Mouse (Mus musculus): ENCODE measurements around the gene Ccdc63. TPM values are rescaled to one million over a fixed set of nuclear protein-coding genes. Genes with fewer than 3 reads are reported as not detected.

Gene Ccdc63
- polyA plus RNA-seq, 1 experiment = not detected

DNA sequence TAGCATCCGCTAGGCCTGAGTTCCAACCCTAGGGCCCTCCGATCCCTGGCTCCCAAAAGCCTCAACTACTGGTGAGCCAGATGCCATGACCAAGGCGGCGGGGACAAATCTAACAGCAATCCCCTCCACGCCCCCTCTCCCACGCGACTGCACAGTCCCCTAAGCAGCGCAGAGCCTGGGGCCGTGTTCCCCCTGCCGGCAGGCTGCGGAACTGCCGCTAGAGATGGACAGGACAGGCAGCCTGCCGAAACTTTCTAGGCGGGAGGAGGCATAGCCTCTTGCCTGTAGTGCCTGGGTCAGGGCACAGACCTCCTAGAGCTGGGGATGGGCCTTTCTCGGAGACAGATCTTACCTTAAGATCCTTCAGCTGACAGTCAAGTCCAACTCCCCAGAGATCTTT, 49.6 kb downstream of the Ccdc63 start:
- Histone ChIP-seq H3K27ac (replicated peaks; ENCODE audit: low read depth, low read length) (no peak overlapping the region), H3K4me3 (ENCODE audit: insufficient read depth, low read depth, low read length) (no peak overlapping the region), H3K4me1 (ENCODE audit: control insufficient read depth, insufficient read depth, insufficient read length, low read length) (no peaks in the 10 kb centered on the region)

DNA sequence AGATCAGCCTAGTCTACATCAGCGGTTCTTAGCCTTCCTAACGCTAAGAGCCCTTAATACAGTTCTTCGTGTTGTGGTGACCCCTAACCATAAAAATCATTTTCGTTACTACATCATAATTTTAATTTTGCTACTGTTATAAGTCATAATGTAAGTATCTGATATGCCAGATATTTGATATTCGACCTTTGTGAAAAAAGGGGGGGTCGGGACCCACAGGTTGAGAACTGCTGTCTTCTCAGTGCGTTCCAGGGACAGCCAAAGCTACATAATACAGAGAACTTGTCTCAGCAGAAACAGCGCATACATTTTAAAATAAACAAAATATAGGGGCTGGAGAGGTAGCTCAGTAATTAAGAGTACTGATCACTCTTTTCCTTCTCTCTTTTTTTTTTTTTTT, 51.0 kb downstream of the Ccdc63 start:
- no peak overlapping the region for H3K27ac ChIP-seq (replicated peaks; ENCODE audit: low read depth, low read length)
- no peaks in the 10 kb centered on the region for H3K4me1 ChIP-seq (ENCODE audit: control insufficient read depth, insufficient read depth, insufficient read length, low read length)
- no peak overlapping the region for H3K4me3 ChIP-seq (ENCODE audit: insufficient read depth, low read depth, low read length)

DNA sequence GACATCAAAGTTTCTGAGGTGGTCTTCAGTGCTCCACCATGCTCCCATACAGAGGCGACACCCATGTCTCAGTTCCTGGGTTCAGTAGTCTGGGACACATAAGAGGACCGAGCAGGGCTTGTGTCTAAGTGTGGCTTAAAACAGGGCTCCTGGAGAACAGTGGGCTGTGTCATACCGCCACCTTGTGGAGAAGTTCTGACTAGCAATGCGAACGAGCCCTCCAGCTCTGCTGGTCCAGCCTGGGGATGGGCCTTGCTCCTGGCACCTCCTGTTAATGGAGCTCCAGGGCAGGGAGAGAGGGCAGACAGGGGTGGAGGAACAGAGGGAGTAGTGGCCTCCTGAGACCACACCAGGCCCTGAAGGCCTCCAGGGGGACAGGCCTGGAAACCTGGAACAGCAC, 51.7 kb downstream of the Ccdc63 start:
- H3K4me1 ChIP-seq (ENCODE audit: control insufficient read depth, insufficient read depth, insufficient read length, low read length) = no peaks in the 10 kb centered on the region
- no peak overlapping the region for H3K27ac ChIP-seq (replicated peaks; ENCODE audit: low read depth, low read length)
- H3K4me3 ChIP-seq (ENCODE audit: insufficient read depth, low read depth, low read length) = no peak overlapping the region

DNA sequence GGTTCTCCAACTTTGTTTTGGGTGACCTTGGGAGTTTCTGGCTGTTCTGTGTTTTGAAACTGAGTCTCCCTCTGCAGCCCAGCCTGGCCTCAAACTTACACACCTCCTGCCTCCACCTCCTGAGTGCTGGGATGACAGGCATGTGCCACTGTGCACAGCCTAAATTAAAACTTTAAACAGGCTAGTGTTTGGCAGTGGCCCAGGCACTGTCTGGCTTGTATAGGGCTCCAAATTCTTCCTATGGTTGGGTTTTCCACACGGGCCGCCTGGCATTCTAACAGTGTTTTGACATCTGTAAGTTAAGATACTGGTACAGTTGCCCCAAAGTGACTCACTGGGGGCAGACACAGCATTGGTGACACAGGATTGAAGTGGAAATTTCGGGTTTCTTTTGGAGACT, 54.5 kb downstream of the Ccdc63 start:
- Histone ChIP-seq H3K4me3 (ENCODE audit: insufficient read depth, low read depth, low read length) (no peak overlapping the region), H3K4me1 (ENCODE audit: control insufficient read depth, insufficient read depth, insufficient read length, low read length) (no peaks in the 10 kb centered on the region), H3K27ac (replicated peaks; ENCODE audit: low read depth, low read length) (no peak overlapping the region)

DNA sequence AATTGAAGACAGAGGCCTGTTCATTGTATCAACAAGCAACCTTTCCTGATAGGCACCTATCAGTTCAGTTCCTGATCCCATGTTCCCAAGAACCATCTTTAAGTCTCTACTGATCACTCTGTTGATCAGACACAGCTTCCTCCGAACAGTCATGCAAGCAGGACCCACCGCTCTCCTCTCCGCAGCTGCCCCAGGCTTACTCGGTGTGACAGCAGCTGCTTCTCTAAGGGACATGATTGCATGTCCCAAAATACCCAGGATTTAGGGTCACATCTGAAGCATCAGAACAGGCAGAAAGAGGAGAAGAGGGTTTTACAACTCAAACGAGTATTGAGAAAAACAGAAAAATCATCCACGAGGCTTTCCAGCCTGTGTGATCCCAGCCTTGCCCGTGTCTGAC, 55.3 kb downstream of the Ccdc63 start:
- no peaks in the 10 kb centered on the region for H3K4me1 ChIP-seq (ENCODE audit: control insufficient read depth, insufficient read depth, insufficient read length, low read length)
- no peak overlapping the region for H3K27ac ChIP-seq (replicated peaks; ENCODE audit: low read depth, low read length)
- no peak overlapping the region for H3K4me3 ChIP-seq (ENCODE audit: insufficient read depth, low read depth, low read length)

DNA sequence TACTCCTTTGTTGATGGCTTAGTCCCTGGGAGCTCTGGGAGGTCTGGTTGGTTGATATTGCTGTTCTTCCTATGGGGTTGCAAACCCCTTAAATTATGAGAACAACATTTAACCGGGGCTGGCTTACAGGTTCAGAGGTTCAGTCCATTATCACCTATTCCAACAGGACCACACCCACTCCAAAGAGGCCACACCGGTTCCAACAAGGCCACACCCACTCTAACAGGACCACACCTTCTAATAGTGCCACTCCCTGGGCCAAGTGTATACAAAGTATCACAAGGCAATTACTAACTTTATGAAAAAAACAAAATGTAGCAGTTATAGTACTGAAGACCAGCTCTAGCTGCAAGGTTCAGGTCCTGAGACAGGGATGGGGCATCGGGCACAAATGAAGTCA, 56.2 kb downstream of the Ccdc63 start:
- H3K4me3 ChIP-seq (ENCODE audit: insufficient read depth, low read depth, low read length) = no peak overlapping the region
- H3K27ac ChIP-seq (replicated peaks; ENCODE audit: low read depth, low read length) = no peak overlapping the region
- no peaks in the 10 kb centered on the region for H3K4me1 ChIP-seq (ENCODE audit: control insufficient read depth, insufficient read depth, insufficient read length, low read length)

DNA sequence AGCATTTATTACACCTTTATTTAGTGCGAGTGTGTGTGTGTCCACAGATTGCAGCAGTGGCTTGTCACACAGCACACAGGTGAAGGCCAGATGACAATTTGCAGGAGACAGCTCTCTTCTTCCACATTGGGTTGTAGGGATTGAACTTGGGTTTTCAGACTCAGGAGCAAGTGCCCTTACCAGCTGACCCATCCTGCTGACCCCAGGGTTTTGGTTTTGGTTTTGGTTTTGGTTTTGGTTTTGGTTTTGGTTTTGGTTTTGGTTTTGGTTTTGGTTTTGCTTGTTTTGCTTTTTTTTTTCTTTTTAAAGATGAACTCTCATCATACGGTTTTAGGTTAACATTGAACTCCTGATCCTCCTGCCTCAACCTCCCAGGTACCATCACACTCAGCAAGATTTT, 57.3 kb downstream of the Ccdc63 start:
- no peak overlapping the region for H3K27ac ChIP-seq (replicated peaks; ENCODE audit: low read depth, low read length)
- H3K4me1 ChIP-seq (ENCODE audit: control insufficient read depth, insufficient read depth, insufficient read length, low read length) = no peaks in the 10 kb centered on the region
- no peak overlapping the region for H3K4me3 ChIP-seq (ENCODE audit: insufficient read depth, low read depth, low read length)

DNA sequence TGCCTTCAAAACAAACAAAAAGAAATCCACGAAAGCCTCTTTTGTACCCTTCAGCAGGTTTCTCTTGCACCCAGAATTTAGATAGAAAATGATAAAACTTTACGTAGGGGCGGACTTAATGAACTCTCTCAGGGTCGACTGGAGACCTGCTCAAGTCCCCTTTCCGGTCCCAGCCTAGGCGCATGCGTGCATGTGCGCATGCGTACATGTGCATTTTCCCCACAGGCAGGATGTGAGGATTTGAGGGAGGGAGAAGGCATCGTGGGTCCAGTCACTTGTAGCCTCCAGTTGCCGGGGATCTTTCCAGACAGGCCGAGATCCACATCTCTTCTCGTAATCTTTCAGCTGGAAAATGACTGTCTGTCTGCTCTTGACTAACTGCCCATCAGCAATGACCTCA, 59.2 kb downstream of the Ccdc63 start:
- H3K4me1 ChIP-seq (ENCODE audit: control insufficient read depth, insufficient read depth, insufficient read length, low read length) = no peaks in the 10 kb centered on the region
- no peak overlapping the region for H3K4me3 ChIP-seq (ENCODE audit: insufficient read depth, low read depth, low read length)
- H3K27ac ChIP-seq (replicated peaks; ENCODE audit: low read depth, low read length) = no peak overlapping the region

DNA sequence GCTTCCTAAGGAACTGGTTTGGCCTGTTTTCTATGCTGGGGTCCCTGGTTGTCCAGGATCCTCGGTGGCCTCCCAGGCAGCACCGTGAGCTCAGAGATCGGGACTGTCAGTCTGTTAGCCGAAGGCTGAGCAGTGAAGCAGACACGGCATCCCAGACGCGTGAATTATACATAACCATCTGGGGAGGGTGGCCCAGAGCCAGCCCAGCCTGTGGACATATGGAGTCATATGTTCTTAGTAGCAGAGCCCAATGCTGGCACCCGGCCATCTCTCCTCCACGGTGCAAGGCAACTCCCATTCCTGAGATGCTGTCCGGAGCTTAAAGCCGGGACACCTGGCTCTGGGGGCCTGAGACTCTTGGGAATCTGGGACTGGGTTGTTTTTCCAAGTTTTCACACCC, 59.7 kb downstream of the Ccdc63 start:
- H3K4me3 ChIP-seq (ENCODE audit: insufficient read depth, low read depth, low read length) = no peak overlapping the region
- H3K4me1 ChIP-seq (ENCODE audit: control insufficient read depth, insufficient read depth, insufficient read length, low read length) = no peaks in the 10 kb centered on the region
- no peak overlapping the region for H3K27ac ChIP-seq (replicated peaks; ENCODE audit: low read depth, low read length)

DNA sequence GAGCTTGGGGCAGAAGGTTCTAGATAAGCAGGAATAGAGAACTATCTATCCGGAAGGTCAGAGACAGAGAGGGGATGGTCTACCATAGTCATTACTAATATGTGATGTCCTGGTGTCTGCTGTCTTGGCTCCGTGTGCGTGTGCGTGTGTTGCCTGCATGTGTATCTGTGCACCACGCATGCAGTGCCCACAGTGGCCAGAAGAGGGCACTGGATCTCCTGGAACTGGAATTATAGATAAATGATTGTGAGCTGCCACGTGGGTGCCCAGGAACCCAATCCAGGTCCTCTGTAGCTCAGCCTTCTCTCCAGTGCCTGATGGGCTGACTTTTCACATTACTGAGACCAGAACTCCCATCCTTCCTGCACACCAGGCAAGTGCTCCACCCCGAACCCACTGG, 60.8 kb downstream of the Ccdc63 start:
- no peak overlapping the region for H3K27ac ChIP-seq (replicated peaks; ENCODE audit: low read depth, low read length)
- H3K4me1 ChIP-seq (ENCODE audit: control insufficient read depth, insufficient read depth, insufficient read length, low read length) = no peaks in the 10 kb centered on the region
- H3K4me3 ChIP-seq (ENCODE audit: insufficient read depth, low read depth, low read length) = no peak overlapping the region

DNA sequence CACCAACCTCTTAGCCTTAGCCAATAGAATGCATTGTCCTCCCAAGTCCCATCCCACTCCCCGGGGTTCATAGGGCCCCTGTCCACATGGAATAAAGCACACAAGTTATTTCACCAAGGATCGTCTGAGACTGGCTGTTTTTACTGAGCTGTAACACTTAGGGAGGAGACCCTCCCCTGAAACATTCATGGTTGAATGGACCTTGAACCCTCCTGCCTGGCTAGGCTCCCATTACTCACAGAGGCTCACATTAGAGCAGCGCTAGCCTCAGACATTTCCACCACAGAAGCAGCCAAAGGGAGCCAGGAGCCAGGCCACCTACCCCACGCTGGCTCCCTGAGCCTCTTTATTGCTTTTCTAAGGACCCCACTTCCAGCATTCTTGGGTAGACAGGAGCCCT, 63.4 kb downstream of the Ccdc63 start:
- H3K4me3 ChIP-seq (ENCODE audit: insufficient read depth, low read depth, low read length) = no peak overlapping the region
- H3K4me1 ChIP-seq (ENCODE audit: control insufficient read depth, insufficient read depth, insufficient read length, low read length) = no peaks in the 10 kb centered on the region
- no peak overlapping the region for H3K27ac ChIP-seq (replicated peaks; ENCODE audit: low read depth, low read length)

DNA sequence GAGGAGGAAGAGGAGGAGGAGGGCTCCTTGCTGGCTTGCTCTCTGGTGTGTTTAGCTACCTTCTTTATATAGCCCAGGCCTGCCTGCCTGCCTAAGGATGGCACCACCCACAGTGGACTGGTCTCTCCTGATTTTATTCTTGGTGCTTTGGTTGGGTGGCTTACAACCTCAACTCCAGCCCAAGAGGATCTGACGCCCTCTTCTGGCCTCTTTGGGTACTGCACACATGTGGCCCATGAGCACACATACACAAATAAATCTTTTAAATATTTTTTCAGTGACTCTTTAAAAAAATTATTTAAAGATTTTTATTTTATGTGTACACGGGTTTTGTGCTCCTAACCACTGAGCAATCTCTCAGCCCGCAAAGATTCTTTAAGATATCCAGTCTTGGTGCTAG, 64.9 kb downstream of the Ccdc63 start:
- H3K4me1 ChIP-seq (ENCODE audit: control insufficient read depth, insufficient read depth, insufficient read length, low read length) = no peaks in the 10 kb centered on the region

DNA sequence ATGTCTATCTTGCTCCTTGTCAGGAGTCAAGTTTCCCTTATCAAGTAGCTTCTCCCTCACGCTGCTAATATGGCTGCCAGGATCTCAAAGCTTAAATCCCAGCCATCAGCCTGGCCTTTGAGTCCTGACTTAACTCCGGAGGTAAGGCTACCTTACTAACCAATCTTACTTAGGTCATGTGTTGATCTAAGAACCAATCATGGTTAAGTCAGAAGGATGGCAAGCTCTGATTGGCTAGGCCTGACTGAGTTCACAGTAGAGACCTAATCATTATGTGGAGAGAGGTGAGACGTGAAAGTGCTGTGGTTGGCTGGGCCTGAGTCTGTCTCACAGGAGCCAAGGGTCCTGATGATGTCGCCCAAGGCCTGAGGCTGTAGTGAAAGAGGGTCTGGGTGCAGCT, 68.6 kb downstream of the Ccdc63 start:
- H3K4me1 ChIP-seq (ENCODE audit: control insufficient read depth, insufficient read depth, insufficient read length, low read length) = no peaks in the 10 kb centered on the region
- no peak overlapping the region for H3K4me3 ChIP-seq (ENCODE audit: insufficient read depth, low read depth, low read length)
- no peak overlapping the region for H3K27ac ChIP-seq (replicated peaks; ENCODE audit: low read depth, low read length)

More for the DNA sequence above, 64.9 kb downstream of the Ccdc63 start:
- no peak overlapping the region for H3K27ac ChIP-seq (replicated peaks; ENCODE audit: low read depth, low read length)
- no peak overlapping the region for H3K4me3 ChIP-seq (ENCODE audit: insufficient read depth, low read depth, low read length)

DNA sequence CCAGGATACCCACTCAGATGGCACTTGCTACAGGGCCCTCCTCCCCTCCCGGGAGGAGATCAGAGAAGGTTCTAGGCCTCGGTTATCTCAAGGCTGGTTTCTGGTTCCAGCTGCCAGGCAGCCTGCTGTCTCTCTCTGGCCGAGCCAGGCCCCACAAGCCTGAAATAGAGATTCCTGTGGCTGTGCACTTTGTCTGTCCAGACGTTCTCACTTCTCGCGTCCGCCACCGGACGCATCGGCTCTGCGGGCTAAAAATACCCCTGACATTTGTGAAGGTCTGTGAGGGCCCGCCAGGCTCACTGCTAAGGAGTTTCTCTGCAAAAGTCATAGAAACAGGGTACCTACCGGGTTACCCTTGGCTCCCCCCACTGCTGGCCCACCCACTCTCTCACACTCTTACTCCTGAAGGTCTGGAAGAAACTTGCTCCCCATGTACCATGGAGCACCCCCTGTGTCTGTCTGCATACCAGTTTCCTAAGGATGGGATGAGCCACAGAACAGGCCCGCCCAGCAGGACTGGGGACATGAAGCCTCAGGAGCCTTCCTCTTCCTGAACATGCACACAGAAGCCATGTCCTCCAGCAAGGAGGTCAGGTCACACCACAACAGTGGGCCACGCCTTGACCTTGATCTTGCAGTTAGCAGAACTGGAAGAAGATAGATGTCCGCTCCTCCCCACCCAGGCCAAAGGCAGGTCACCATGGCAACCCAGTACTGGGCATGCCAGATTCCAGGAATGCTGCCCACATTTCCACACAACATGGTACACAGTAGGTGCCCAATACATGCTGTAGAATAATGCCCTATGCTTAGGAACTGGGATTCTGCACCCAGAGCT, 69.4 kb downstream of the Ccdc63 start:
- Histone ChIP-seq H3K4me3 (ENCODE audit: insufficient read depth, low read depth, low read length) (no peak overlapping the region), H3K27ac (replicated peaks; ENCODE audit: low read depth, low read length) (no peak overlapping the region), H3K4me1 (ENCODE audit: control insufficient read depth, insufficient read depth, insufficient read length, low read length) (no peaks in the 10 kb centered on the region)

DNA sequence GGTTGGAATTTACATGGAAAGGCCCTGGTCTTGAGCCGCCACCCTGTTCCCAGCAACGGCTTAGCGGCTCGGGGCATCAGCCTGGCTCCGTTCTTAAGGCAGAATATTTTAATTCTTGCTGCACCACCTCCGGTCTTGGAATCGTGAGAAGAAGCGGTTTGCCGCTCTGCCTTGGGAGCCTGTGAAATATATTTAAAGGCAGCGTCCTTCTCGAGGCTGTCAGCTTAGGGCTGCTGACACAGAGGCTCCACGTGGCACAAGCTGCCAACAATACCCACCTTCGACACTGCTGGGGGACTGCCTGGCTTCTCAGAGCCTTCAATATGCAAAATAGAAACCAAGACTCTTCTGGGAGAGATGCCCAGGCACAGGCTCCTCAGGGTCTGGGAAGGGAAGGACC, 72.1 kb downstream of the Ccdc63 start:
- no peaks in the 10 kb centered on the region for H3K4me1 ChIP-seq (ENCODE audit: control insufficient read depth, insufficient read depth, insufficient read length, low read length)
- no peak overlapping the region for H3K27ac ChIP-seq (replicated peaks; ENCODE audit: low read depth, low read length)
- H3K4me3 ChIP-seq (ENCODE audit: insufficient read depth, low read depth, low read length) = no peak overlapping the region

DNA sequence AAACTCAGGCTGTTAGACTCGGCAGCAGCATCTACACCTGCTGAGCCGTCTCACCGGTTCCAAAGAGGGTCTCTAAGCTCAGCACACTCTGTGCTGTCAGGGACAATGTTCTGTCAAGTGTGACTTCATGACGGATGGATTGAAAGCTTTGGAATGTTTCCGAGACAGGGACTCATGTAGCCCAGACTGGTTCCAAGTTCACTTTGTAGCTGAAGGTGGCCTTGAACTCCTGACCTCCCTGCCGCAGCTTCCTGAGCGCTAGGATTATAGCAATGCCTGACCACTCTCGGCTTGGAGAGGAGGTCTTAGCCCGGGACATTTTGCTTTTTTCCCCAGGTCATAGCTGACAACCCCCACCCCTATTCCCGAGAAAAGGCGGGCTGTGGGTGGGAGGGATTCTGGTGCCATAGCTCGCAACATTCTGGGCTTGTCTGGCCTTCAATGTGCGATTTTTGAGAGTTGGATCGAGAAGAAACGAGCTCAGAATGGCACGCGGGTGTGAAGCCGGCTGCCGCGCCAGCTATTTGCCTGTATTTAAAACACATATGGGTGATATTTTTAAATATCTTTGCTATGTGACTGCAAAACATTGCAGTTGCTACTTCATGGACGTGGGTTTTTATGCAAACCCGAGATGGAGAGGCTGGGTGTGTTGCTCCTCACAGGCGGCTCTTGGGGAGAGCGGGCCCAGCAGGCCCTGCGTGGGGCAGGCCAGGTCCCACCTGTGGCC, 77.3 kb downstream of the Ccdc63 start:
- H3K4me1 ChIP-seq (ENCODE audit: control insufficient read depth, insufficient read depth, insufficient read length, low read length) = no peaks in the 10 kb centered on the region
- no peak overlapping the region for H3K27ac ChIP-seq (replicated peaks; ENCODE audit: low read depth, low read length)
- no peak overlapping the region for H3K4me3 ChIP-seq (ENCODE audit: insufficient read depth, low read depth, low read length)

All from brown adipose tissue, adult 24 weeks (tissue).